Mouse (Mus musculus) kidney, postnatal 4 days (tissue): Measurements from ENCODE around the gene Shmt2.

Source experiments
- DNase-seq, 2 experiments: peaks; one replicate each; pipeline ENCODE4 v3.0.0; 2021; ENCODE audit warnings: mixed read lengths in 2 of 2

Gene Shmt2

GRCm38 (mm10) chr10:127511634-127512306 is 10.5 kb downstream of the Shmt2 start:
- DNase-seq, result peak; percentile 50 to 61

DNA sequence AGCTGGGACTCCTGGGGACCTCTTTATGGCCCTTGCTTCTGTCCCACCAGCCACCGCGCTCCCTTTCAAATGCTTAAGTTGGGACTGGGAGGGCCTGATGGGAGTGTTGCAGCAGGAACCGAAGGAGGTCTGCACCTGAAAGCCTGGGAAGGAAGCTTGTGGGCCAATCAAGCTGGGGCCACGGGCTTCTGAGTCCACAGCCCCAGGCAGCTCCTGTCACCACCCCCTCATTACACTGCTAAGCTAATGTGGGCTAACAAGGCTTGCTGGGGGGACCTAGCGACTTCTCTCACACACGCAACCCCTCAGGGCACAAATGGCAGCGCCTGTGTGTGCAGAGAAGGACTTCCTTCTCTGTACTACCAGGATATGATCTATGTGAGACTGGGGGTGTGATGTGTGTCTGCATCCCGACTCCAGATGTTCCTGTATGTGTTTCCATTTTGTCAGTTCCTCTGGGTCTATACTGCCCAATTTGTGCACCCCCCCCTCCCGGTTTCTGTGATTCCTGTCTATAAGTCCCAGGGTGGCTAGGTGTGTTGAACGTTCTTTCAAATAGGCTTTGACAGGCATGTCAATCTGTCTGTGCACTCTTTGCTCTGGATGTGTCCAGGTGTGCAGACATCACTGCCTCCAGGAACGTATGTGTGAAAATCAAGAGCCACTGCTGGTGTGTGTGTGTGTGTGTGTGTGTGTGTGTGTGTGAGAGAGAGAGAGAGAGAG is 11.2 kb downstream of the Shmt2 start:
- DNase-seq, result peak in 1 of 2 experiments; percentile 4

GRCm38 (mm10) chr10:127509837-127510701 is 12.2 kb downstream of the Shmt2 start:
- peak; percentile 16 to 39 for DNase-seq

GRCm38 (mm10) chr10:127509051-127509836 is 13.0 kb downstream of the Shmt2 start:
- peak; percentile 95 for DNase-seq

- DNase-seq, result peak; percentile 90 to 92
Observed at GRCm38 (mm10) chr10:127508239-127508638, 14.0 kb downstream of the Shmt2 start.

DNA sequence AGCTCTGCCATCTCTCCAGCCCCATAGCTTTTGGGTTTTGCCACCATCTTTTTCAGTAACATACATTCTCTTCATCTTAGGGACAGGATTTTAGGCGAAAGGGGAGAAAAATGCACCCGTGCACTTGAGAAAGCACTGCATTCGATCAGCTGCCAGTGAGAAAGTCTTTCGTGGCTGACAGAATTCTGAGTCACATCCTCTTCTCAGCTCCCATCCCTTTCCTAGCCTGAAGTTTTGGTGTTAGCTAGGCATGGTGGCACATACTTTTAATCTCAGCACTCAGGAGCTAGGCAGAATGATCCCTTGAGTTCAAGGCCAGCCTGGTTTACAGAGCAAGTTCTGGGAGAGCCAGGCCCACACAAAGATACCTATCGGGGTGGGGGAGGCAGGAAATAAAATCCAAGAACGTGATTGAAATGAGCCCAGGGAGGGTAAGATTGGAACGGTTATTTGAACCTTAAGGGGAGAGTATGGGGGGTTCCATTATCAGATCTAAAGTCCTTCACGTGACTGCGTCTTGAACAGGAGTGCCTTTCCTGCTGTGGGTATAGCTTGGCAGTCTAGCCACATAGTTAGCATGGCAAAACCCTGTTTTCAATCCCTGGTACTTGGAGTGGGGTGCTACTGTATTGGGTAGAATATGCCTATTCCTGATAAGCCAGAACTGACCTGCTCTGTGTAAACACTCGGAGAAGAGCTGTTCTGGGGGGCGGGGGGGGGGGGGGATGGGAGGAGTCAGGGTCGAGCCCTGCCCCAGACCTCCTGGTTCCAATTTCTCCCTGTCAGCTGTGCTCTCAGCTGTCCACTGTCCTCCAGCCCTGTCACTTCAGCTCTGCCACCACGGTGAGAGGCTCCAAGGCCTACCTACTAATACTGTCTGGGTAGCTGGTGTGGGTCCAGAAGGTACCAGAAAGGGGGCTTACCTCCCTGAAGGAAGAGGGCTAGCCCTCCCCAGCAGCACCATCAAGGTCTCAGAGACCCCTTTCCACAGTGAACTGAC is 21.1 kb downstream of the Shmt2 start, which contains the start of gene Stac3:
Stac3 (plus strand) TSS at position 793 of the 1,000 bp plus-strand sequence.
- DNase-seq, result no peak

GRCm38 (mm10) chr10:127500042-127500441 is 22.2 kb downstream of the Shmt2 start:
- DNase-seq, result no peak

DNA sequence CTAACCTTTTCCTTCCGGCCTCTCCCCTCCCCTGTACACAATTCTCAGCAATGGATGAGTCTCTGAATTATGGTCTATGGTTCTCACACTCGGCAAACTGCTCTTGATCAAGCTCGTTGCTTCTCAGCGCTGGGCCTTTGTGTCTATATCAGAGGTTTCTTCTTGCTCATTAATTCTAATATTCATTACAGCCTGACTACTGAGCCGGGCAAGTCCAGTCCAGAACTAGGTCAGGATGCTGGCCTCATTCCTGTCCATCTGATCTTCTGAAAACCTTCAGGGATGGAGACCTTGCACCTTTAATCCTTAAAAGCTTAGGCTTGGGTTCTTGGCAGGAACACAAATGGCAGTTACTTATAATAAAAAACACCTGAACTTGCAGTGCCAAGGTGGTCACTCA is 22.7 kb downstream of the Shmt2 start:
- no peak for DNase-seq

DNA sequence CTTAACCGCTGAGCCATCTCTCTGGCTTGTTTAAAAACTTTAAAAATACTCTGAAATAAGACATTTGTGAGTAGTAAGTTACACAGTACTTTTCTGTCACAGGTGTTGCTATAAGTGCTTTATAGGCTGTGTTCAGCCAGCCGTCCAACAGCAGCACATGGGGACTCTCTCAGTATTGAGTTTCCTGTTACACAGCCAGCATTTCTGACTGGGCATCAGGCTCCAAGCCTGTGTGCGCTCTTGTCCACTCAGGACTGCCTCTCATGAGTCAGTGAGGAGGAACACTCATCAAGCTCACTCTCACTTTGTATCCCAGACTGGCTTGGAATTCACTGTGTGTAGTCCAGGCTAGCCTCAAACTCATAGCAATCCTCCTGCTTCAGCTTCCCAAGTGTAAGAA is 26.1 kb downstream of the Shmt2 start:
- DNase-seq, result no peak

GRCm38 (mm10) chr10:127492118-127492517 is 30.1 kb downstream of the Shmt2 start:
- DNase-seq, result no peak

- DNase-seq, result no peak
Observed at GRCm38 (mm10) chr10:127491128-127491512, 31.1 kb downstream of the Shmt2 start.

DNA sequence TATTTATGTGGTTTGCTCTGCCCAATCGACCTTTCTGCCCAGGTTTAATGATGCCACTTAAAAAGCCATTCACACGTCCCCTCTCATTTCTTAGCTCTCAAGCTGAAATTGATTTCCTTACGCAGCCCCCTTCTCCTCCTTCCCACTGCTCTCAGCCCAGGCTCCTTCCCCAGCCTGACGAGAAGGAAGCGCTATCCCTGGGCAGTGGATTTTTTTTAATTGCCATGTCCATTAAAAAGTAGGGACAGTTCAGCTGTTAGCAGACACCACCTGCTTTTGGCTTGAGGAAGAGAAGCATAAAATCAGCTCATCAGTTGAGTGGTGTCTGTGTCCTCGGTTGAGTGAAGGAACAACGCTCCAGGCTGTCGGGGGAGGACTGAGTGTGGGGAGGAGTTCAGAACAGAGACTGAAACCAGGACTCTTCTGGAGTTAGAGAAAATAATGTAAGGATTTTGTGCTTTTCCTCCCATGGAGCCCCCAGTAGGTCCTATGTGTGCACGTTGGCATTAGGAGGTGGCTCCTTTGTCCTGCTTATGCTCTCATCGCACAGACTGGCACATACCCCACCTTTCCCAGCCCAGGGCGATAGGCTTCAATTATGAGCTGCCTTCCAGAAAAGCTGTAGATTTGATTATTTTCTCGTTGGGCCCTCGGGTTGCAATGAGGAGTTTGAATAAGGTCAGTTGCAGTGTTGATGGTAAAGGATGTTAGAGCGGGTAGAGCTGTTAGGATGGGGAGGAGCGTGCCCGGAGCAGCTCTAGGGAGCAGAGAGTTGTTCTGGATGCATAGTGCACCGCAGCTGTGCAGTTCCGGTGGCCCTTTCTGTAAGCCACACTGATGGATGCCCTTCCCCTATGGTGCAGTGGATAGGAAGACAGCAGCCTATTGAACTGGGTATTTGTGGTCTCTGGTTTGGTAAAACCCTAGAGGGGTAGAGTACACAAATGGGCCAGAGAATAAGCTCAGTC is 31.8 kb downstream of the Shmt2 start:
- no peak for DNase-seq

DNA sequence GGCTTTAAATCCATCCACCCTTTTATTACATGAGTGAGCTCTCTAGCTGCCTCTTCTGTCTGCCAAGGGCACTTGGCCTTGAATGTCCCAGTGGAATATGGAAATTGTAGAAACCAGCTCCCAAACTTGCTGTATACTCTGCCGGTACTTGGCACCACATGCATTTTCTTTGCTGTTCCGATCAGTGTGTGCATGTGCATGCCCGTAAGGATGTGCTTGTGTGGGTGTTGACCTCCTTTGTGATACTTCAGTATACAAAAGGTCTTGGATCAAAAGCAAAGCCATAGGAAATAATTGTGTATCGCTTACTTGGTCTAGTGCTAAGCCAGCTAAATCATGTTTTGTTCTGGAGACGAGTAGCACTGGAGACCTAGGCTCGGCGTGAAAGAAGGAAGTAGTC is 33.4 kb downstream of the Shmt2 start:
- DNase-seq, result no peak

DNA sequence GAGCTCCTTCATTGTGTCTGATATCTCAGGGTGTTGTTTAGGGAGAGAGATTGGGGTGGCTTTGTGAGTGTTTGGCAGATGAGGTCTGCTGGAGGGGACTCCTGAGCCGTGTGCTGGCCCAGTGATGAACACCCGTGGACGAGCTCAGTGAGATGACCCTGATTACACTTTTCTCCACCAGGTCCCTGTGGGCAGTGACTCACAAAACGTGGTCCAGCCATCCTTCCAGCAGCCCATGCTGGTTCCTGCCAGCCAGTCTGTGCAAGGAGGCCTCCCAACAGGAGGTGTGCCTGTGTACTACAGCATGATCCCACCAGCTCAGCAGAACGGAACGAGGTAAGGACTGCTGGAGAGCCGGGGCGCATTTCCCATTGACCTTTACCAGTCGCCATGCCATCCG is 37.0 kb downstream of the Shmt2 start:
- DNase-seq, result no peak

- peak; percentile 71 to 79 for DNase-seq
Observed at GRCm38 (mm10) chr10:127480833-127481813, 41.1 kb downstream of the Shmt2 start.

DNA sequence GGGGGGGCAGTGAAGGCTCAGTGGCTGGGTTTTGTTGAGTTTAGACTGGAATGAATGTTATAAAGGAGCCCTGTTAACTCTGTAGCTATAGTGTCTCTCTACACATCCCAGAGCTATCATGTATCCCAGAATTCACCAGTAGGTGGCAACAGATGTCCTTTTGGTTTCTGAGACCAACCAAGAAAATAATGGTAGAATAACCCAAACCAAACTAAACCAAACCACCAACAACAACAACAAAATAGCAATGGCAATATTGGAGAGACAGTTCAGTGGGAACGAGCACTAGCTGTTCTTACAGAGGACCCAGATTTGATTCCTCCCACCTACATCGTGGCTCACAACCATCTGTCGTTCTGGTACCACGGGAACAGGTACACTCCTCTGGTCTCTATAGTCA is 43.1 kb downstream of the Shmt2 start:
- DNase-seq, result no peak

GRCm38 (mm10) chr10:127477301-127477700 is 44.9 kb downstream of the Shmt2 start:
- DNase-seq, result no peak

DNA sequence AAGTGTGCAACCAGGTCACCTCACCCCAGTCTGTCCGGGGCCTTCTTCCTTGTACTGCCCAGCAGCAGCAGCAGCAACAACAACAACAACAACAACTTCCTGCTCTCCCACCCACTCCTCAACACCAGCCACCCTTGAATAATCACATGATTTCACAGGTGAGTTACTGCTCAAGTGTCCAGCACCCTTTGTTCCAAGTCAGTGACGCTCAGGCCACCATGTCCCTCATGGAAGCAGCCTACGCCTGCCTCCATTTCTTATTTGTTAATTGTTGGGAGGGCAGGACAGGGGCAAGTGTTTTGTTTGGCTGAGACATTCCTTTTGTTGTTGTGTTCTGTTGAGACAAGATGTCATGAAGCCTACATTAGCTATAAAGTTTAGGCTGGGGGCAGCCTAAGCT is 45.7 kb downstream of the Shmt2 start:
- no peak for DNase-seq

GRCm38 (mm10) chr10:127475175-127475574 is 47.1 kb downstream of the Shmt2 start:
- no peak for DNase-seq
